Mouse (Mus musculus) cerebellum, postnatal 25 days (tissue): ENCODE measurements at regions not wholly inside any gene's neighbourhood (a gene's known extent, or its start where the extent isn't known, plus 50 kb on each side); places are given as distances from the start of the nearest gene placed in this dataset.

Source experiments
- DNase-seq, 2 experiments: peaks; one replicate each; pipeline ENCODE4 v3.0.0; 2021; ENCODE audit warnings: mixed read lengths in 2 of 2

DNA sequence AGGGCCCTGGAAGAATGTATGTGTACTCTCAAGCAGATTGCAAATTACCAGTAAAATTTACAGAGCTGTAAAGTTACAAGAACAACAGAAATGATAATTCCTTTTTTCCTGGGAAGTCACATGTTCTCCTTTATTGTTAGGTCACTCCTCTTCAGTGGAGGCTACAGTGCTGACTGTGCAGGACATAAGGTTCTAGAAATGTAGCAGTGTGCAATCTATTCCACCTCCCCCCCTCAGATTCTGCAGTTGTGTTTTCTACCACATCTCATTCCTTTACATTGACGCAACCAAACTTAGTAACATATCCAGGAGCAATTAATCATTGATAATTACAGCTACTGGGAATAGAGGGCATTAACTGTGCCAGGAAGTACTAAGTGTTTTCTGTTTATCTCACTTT lies 385.3 kb upstream of the Tnc start:
- no peak for DNase-seq

GRCm38 (mm10) chr4:64437744-64438594 lies 391.2 kb upstream of the Tnc start:
- no peak for DNase-seq

GRCm38 (mm10) chr4:64451442-64451841 lies 404.6 kb upstream of the Tnc start:
- DNase-seq = no peak

DNA sequence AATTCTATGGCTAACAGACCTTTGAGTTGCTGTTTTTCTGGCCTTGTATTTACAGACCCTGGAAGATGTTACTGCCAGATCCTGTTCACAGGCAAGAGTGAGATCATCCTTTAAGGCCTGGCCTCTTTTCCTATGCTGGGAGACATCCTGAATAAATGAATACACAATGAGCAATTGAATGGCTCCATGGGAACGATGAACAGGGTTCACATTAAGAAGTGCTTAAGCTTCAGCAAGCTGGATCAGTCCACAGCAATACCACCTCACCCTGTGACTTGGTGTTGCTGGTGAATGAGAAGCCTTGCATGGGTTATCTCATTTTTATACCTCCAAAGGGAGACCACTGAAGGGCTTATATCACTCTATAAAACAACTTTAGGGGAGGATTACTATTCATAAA lies 405.1 kb upstream of the Tnc start:
- DNase-seq = no peak

DNA sequence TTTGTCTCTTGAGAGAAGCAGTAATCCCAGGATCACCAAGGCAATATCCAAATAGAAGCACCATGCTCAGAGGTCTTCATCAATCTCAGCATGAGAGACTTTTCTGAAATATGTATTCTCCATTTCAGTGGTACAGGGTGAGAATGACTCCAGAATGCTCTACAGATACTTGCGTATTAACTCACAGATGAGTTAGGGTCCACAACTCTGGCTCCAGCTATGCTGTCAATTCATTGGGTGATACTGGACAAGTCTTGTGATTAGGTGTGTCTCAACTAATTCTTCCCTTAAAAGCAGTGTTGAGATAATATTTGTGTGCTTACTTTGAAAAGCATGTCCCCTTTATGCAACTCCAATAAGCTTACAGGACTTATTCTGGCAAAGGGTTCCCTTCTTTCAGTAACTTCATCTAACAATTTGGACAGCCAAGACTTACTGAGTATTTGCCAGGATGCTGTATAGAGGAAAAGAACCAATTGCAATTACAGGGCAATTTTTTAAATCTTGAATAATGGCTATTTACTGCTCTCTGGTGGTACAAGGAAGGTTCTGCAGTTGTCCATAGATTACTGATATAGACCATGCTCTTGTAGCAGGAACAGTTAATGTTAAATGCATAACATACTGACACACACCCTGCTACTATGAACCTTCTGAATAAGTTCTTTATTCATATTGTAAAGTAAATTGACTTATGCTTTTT lies 445.6 kb upstream of the Tnc start:
- no peak for DNase-seq

DNA sequence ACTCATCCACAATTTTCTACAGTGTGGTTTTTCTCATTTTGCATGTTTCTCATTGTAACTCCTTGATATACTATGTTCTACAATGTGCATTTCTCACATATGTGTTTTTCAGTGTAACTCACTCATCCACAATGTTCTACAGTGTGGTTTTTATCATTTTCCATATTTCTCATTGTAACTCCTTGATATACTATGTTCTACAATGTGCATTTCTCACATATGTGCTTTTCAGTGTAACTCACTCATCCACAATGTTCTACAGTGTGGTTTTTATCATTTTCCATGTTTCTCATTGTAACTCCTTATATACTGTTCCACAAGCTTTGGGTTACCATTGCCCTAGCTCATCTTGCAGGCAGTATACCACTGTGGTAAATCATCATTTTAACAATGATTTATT lies 450.9 kb upstream of the Tnc start:
- peak in 1 of 2 experiments; percentile 5 for DNase-seq

DNA sequence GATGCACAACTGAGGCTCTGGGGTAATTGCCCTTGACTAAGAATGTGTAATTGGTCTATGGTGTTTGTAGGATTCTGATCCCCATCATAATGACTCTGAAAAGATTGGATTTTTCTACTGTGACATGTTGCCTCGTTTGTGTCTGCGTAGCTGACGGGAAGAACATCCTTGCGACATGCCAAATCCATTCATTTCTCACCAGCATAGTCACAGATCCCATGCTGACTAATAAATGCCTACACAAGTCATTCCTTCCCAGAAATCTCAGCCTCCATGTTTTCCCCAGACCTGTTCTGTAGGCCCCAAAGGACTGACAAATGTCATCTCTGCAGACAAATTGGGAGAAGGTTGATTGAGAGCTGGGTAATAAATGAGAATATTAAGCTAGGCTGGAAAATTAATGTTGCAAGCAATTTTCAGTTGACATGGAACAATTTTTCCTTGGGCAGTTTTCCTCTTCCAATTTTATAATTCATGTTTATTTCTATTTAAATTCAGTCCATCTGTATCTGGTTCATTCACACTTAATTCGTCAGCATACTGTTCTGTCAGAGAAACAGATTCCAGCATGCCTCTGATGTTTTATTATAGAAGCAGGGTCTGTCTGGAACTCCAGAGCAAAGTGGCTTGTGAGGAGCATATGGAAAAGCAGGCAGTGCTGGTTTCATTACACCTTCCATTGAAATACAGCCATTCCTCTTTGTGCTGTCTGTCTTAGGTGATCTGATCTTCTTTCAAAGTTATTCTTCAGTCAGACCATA lies 454.0 kb upstream of the Tnc start:
- DNase-seq = no peak

GRCm38 (mm10) chr4:64521883-64522282 lies 475.1 kb upstream of the Tnc start:
- no peak for DNase-seq

- DNase-seq = no peak
These were observed 481.0 kb upstream of the Tnc start for GRCm38 (mm10) chr4:64527724-64528332.

DNA sequence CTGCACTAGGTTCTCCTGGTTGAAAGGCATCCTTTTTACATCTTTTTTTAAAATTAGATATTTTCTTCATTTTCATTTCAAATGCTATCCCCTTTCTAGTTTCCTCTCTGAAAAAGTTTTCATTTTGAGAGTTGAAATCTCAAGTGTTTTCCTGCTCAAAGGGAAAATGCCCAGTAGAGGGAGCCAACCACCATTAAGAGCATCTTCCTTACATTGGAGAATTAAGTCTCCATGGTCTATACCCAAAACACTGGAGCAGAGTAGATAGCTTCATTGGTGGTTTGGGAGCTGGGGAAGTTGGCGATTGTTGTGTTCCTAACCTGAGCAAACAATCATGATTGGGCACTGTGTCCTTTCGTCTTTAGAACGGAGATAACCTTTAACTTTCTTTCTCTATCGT lies 483.8 kb upstream of the Tnc start:
- peak; percentile 22 to 62 for DNase-seq

GRCm38 (mm10) chr4:64533019-64533418 lies 486.2 kb upstream of the Tnc start:
- DNase-seq = peak; percentile 34 to 66

GRCm38 (mm10) chr4:64535554-64536253 lies 488.9 kb upstream of the Tnc start:
- no peak for DNase-seq

DNA sequence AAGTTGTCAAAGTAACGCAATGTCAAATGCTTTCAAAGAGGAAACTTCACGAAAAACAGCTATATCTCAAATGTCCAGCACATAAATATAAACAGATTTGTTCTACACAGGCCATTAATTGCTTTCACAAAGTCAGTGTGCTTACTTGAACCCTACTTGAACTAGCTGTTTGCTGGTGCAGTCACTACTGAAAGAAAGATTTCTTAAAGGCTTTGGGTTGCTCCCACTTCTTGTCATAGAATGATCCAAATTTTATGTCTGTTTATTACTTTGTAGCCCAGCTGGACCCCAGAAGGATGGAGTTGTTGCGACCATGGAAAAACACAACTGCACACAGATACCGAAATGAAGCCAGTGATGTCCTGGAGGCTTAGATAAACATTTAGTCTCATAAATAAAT lies 491.2 kb upstream of the Tnc start:
- no peak for DNase-seq

- no peak for DNase-seq
These were observed 497.9 kb upstream of the Tnc start for GRCm38 (mm10) chr4:64544576-64545185.

DNA sequence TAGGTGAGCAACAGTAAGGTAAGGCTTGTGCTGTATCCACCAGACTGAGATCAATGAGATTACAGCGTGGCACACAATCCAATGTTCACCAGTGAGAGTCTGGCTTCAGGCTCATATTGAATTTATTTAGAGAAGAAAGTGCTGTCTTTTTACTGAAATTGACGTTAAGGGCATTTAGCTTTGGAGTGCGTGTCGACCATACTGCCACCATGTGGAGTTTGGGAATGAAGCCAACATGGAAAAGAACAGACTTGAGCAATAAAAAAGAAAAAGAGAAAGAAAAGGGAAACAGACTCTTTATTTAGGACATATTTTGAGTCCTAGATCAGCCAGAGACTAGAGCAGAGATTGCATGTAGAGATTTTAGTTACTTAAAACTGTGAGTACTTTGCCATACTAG lies 499.6 kb upstream of the Tnc start:
- peak in 1 of 2 experiments; percentile 16 for DNase-seq

DNA sequence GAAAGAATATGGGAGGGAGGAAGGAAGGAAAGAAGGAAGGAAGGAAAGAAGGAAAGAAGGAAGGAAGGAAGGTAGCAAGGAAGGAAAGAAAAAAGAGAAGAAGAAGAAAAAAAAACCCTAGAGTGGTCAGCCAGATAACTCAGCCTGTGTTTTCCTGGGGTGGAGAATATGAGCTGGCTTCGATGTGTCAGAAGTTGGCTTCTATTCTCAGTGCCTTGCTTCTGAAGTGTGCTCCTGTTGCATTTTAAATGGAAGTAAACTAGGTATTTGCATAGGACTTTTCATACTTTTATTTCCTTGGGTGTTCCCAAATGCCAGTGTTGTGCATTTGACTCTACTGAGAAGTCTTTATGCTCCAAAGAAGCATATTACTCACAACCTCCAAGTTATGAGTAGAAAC lies 515.7 kb upstream of the Tnc start:
- DNase-seq = no peak

DNA sequence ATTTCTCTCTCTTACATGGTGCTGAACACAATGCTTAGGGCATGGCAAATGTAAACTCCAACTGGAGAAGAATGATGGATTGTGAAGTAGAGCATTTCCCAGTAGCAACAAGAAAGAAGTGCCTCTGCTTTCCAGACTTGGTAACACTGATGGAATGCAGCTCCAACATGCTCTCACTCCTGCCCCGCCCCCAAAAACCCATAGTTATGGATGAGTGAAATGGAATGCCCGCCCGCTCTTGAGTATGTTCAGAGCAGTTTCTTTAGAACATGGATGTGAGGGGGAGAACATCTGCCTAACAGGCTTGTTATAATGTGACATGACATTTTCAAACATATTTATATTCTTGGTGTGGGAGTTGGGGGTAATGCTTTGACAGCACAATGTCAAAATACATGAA lies 517.2 kb upstream of the Tnc start:
- DNase-seq = no peak

DNA sequence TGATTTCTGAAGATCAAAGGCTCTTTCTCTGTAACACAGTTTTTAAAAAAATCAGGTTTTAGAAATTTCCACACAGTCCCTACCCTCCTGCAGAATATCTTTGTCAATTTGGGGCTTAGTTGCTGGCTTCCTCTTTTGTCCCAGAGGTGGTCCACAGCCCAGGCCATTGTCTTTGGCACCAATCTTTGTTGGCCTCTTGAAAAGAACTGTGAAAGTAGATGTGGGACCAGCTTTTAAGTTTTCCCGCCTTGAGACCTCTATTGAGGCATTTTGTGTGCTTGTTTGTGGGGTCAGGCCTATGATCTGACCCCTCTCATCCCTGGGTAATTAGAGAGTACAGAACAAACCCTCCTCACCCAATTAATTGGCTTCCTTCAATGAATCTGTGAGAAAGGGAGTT lies 523.9 kb upstream of the Tnc start:
- DNase-seq = no peak

- no peak for DNase-seq
These were observed 529.1 kb upstream of the Tnc start for GRCm38 (mm10) chr4:64575901-64576300.

DNA sequence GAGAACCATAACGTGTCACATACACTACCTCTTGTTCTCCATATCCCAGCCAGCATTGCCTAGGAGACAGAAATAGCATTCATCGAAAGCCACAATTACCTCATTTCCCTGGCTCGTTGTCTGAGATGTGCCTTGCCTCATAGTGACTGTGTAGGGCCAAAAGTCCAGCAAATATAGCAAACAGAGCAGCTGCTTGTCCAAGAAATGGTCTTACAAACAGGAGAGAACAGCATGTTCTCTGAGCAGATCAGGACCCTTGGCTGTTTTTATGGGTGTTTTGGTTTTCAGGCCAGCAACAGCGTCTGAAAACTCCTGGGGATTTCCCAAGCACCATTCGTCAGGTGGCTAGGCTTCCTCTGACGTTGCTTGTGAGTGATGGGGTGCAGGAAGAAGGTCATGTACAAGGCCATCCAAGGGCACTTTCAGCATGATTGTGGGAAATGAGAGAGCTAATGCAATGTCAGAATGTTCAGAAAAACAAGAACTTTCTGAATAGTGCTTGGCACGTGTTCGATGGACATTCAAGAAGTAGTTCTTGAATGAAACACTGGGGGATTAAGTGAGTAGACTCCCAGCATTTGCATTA lies 528.9 kb upstream of the Pappa start:
- peak in 1 of 2 experiments; percentile 8 for DNase-seq

GRCm38 (mm10) chr4:64598465-64598864 lies 525.5 kb upstream of the Pappa start:
- no peak for DNase-seq

- no peak for DNase-seq
These were observed 524.8 kb upstream of the Pappa start for GRCm38 (mm10) chr4:64599222-64599621.
